Mouse (Mus musculus): ENCODE data around the gene Ap1m1. TPM values are rescaled to one million over a fixed set of nuclear protein-coding genes. Genes with fewer than 3 reads are reported as not detected.

Gene Ap1m1
- polyA plus RNA-seq, 1 experiment from 2014 or later = 110 TPM

- Histone ChIP-seq H3K4me2 (no peak overlapping the region), H3K9ac (ENCODE audit: low read depth, low read length) (no peak overlapping the region), H3K4me1 (ENCODE audit: control insufficient read depth, insufficient read depth, low read length) (peaks cover 3% of the 10 kb centered on the region; the same call in 1 of the 2 replicates), H3K27ac (ENCODE audit: low read depth, low read length) (no peak overlapping the region), H3K4me3 (ENCODE audit: low read depth, low read length) (no peak overlapping the region), H3K9me3 (replicated peaks; ENCODE audit: control insufficient read depth, low read length) (no peaks in the 10 kb centered on the region), H3K27me3 (ENCODE audit: control insufficient read depth, insufficient read depth, low read length) (no peaks in the 10 kb centered on the region), H3K36me3 (ENCODE audit: control insufficient read depth, insufficient read depth, low read length) (no peaks in the 10 kb centered on the region)
- WGBS (ENCODE audit: insufficient replicate concordance) = 37% methylated on average over 5 of the region's 5 CpGs
- no peak for ATAC-seq (replicated peaks; ENCODE audit: insufficient number of reproducible peaks, low FRiP score, low TSS enrichment)
Measured at GRCm38 (mm10) chr8:72261872-72262271, 22.1 kb downstream of the Ap1m1 start.

GRCm38 (mm10) chr8:72262756-72263155 is 22.9 kb downstream of the Ap1m1 start:
- Histone ChIP-seq H3K27me3 (ENCODE audit: control insufficient read depth, insufficient read depth, low read length) (no peaks in the 10 kb centered on the region), H3K9ac (ENCODE audit: low read depth, low read length) (no peak overlapping the region), H3K4me2 (no peak overlapping the region), H3K4me1 (ENCODE audit: control insufficient read depth, insufficient read depth, low read length) (peaks cover 3% of the 10 kb centered on the region; the same call in 1 of the 2 replicates), H3K9me3 (replicated peaks; ENCODE audit: control insufficient read depth, low read length) (no peaks in the 10 kb centered on the region), H3K27ac (ENCODE audit: low read depth, low read length) (no peak overlapping the region), H3K4me3 (ENCODE audit: low read depth, low read length) (no peak overlapping the region), H3K36me3 (ENCODE audit: control insufficient read depth, insufficient read depth, low read length) (no peaks in the 10 kb centered on the region)
- WGBS (ENCODE audit: insufficient replicate concordance) = 88% methylated on average over 2 of the region's 2 CpGs
- no peak for ATAC-seq (replicated peaks; ENCODE audit: insufficient number of reproducible peaks, low FRiP score, low TSS enrichment)

GRCm38 (mm10) chr8:72263451-72263850 is 23.6 kb downstream of the Ap1m1 start:
- Histone ChIP-seq H3K9me3 (replicated peaks; ENCODE audit: control insufficient read depth, low read length) (no peaks in the 10 kb centered on the region), H3K4me3 (ENCODE audit: low read depth, low read length) (no peak overlapping the region), H3K4me1 (ENCODE audit: control insufficient read depth, insufficient read depth, low read length) (peaks cover 3% of the 10 kb centered on the region; the same call in 1 of the 2 replicates), H3K36me3 (ENCODE audit: control insufficient read depth, insufficient read depth, low read length) (no peaks in the 10 kb centered on the region), H3K27ac (ENCODE audit: low read depth, low read length) (no peak overlapping the region), H3K9ac (ENCODE audit: low read depth, low read length) (no peak overlapping the region), H3K27me3 (ENCODE audit: control insufficient read depth, insufficient read depth, low read length) (no peaks in the 10 kb centered on the region), H3K4me2 (no peak overlapping the region)
- no peak for ATAC-seq (replicated peaks; ENCODE audit: insufficient number of reproducible peaks, low FRiP score, low TSS enrichment)
- 67% methylated on average over 7 of the region's 7 CpGs for WGBS (ENCODE audit: insufficient replicate concordance)

- H3K9ac ChIP-seq (ENCODE audit: low read depth, low read length) = no peak overlapping the region
- no peaks in the 10 kb centered on the region for H3K27me3 ChIP-seq (ENCODE audit: control insufficient read depth, insufficient read depth, low read length)
- H3K4me3 ChIP-seq (ENCODE audit: low read depth, low read length) = no peak overlapping the region
- peaks cover 3% of the 10 kb centered on the region; the same call in 1 of the 2 replicates for H3K4me1 ChIP-seq (ENCODE audit: control insufficient read depth, insufficient read depth, low read length)
- WGBS (ENCODE audit: insufficient replicate concordance) = 56% methylated on average over 6 of the region's 7 CpGs
- ATAC-seq (replicated peaks; ENCODE audit: insufficient number of reproducible peaks, low FRiP score, low TSS enrichment) = no peak
- H3K27ac ChIP-seq (ENCODE audit: low read depth, low read length) = no peak overlapping the region
- no peak overlapping the region for H3K4me2 ChIP-seq
- no peaks in the 10 kb centered on the region for H3K9me3 ChIP-seq (replicated peaks; ENCODE audit: control insufficient read depth, low read length)
- no peaks in the 10 kb centered on the region for H3K36me3 ChIP-seq (ENCODE audit: control insufficient read depth, insufficient read depth, low read length)
Measured at GRCm38 (mm10) chr8:72265342-72265741, 25.5 kb downstream of the Ap1m1 start.

GRCm38 (mm10) chr8:72266671-72267070 is 26.9 kb downstream of the Ap1m1 start:
- H3K27me3 ChIP-seq (ENCODE audit: control insufficient read depth, insufficient read depth, low read length) = no peaks in the 10 kb centered on the region
- no peak overlapping the region for H3K4me3 ChIP-seq (ENCODE audit: low read depth, low read length)
- ATAC-seq (replicated peaks; ENCODE audit: insufficient number of reproducible peaks, low FRiP score, low TSS enrichment) = no peak
- H3K9me3 ChIP-seq (replicated peaks; ENCODE audit: control insufficient read depth, low read length) = no peaks in the 10 kb centered on the region
- no peak overlapping the region for H3K9ac ChIP-seq (ENCODE audit: low read depth, low read length)
- H3K36me3 ChIP-seq (ENCODE audit: control insufficient read depth, insufficient read depth, low read length) = no peaks in the 10 kb centered on the region
- no peak overlapping the region for H3K27ac ChIP-seq (ENCODE audit: low read depth, low read length)
- no peak overlapping the region for H3K4me2 ChIP-seq
- H3K4me1 ChIP-seq (ENCODE audit: control insufficient read depth, insufficient read depth, low read length) = no peaks in the 10 kb centered on the region

GRCm38 (mm10) chr8:72267106-72267505 is 27.3 kb downstream of the Ap1m1 start:
- whole genome bisulfite sequencing (ENCODE audit: insufficient replicate concordance) = 95% methylated on average over 8 of the region's 8 CpGs
- Histone ChIP-seq H3K4me2 (no peak overlapping the region), H3K4me1 (ENCODE audit: control insufficient read depth, insufficient read depth, low read length) (no peaks in the 10 kb centered on the region), H3K27me3 (ENCODE audit: control insufficient read depth, insufficient read depth, low read length) (no peaks in the 10 kb centered on the region), H3K9me3 (replicated peaks; ENCODE audit: control insufficient read depth, low read length) (no peaks in the 10 kb centered on the region), H3K9ac (ENCODE audit: low read depth, low read length) (no peak overlapping the region), H3K36me3 (ENCODE audit: control insufficient read depth, insufficient read depth, low read length) (no peaks in the 10 kb centered on the region), H3K4me3 (ENCODE audit: low read depth, low read length) (no peak overlapping the region), H3K27ac (ENCODE audit: low read depth, low read length) (no peak overlapping the region)
- no peak for ATAC-seq (replicated peaks; ENCODE audit: insufficient number of reproducible peaks, low FRiP score, low TSS enrichment)

- no peak overlapping the region for H3K4me3 ChIP-seq (ENCODE audit: low read depth, low read length)
- no peaks in the 10 kb centered on the region for H3K9me3 ChIP-seq (replicated peaks; ENCODE audit: control insufficient read depth, low read length)
- H3K27me3 ChIP-seq (ENCODE audit: control insufficient read depth, insufficient read depth, low read length) = no peaks in the 10 kb centered on the region
- WGBS (ENCODE audit: insufficient replicate concordance) = 38% methylated on average over 15 of the region's 15 CpGs
- H3K4me1 ChIP-seq (ENCODE audit: control insufficient read depth, insufficient read depth, low read length) = no peaks in the 10 kb centered on the region
- peak overlapping the region; percentile 34; the same call in 1 of the 2 replicates for H3K4me2 ChIP-seq
- H3K9ac ChIP-seq (ENCODE audit: low read depth, low read length) = peak overlapping the region; percentile 22; the same call in 1 of the 2 replicates
- no peaks in the 10 kb centered on the region for H3K36me3 ChIP-seq (ENCODE audit: control insufficient read depth, insufficient read depth, low read length)
- peak; percentile 78 for ATAC-seq (replicated peaks; ENCODE audit: insufficient number of reproducible peaks, low FRiP score, low TSS enrichment)
- peak overlapping the region; percentile 85 for H3K27ac ChIP-seq (ENCODE audit: low read depth, low read length)
Measured at GRCm38 (mm10) chr8:72268356-72268755, 28.5 kb downstream of the Ap1m1 start.

- WGBS (ENCODE audit: insufficient replicate concordance) = 83% methylated on average over 12 of the region's 12 CpGs
- H3K27ac ChIP-seq (ENCODE audit: low read depth, low read length) = no peak overlapping the region
- H3K36me3 ChIP-seq (ENCODE audit: control insufficient read depth, insufficient read depth, low read length) = no peaks in the 10 kb centered on the region
- ATAC-seq (replicated peaks; ENCODE audit: insufficient number of reproducible peaks, low FRiP score, low TSS enrichment) = no peak
- no peaks in the 10 kb centered on the region for H3K27me3 ChIP-seq (ENCODE audit: control insufficient read depth, insufficient read depth, low read length)
- no peak overlapping the region for H3K4me2 ChIP-seq
- no peak overlapping the region for H3K4me3 ChIP-seq (ENCODE audit: low read depth, low read length)
- no peaks in the 10 kb centered on the region for H3K9me3 ChIP-seq (replicated peaks; ENCODE audit: control insufficient read depth, low read length)
- H3K9ac ChIP-seq (ENCODE audit: low read depth, low read length) = no peak overlapping the region
- no peaks in the 10 kb centered on the region for H3K4me1 ChIP-seq (ENCODE audit: control insufficient read depth, insufficient read depth, low read length)
Measured at GRCm38 (mm10) chr8:72270606-72271005, 30.8 kb downstream of the Ap1m1 start.

GRCm38 (mm10) chr8:72271051-72271660 is 31.3 kb downstream of the Ap1m1 start:
- no peaks in the 10 kb centered on the region for H3K9me3 ChIP-seq (replicated peaks; ENCODE audit: control insufficient read depth, low read length)
- H3K9ac ChIP-seq (ENCODE audit: low read depth, low read length) = no peak overlapping the region
- no peaks in the 10 kb centered on the region for H3K4me1 ChIP-seq (ENCODE audit: control insufficient read depth, insufficient read depth, low read length)
- ATAC-seq (replicated peaks; ENCODE audit: insufficient number of reproducible peaks, low FRiP score, low TSS enrichment) = no peak
- no peak overlapping the region for H3K4me3 ChIP-seq (ENCODE audit: low read depth, low read length)
- H3K27ac ChIP-seq (ENCODE audit: low read depth, low read length) = no peak overlapping the region
- no peaks in the 10 kb centered on the region for H3K27me3 ChIP-seq (ENCODE audit: control insufficient read depth, insufficient read depth, low read length)
- H3K36me3 ChIP-seq (ENCODE audit: control insufficient read depth, insufficient read depth, low read length) = no peaks in the 10 kb centered on the region
- H3K4me2 ChIP-seq = no peak overlapping the region
- WGBS (ENCODE audit: insufficient replicate concordance) = 60% methylated on average over 11 of the region's 11 CpGs
